Mouse (Mus musculus) limb, embryonic 14.5 days (tissue): ENCODE measurements around the gene Mreg. TPM values are rescaled to one million over a fixed set of nuclear protein-coding genes. Genes with fewer than 3 reads are reported as not detected.
"Not testable (repeated sequence)": the region's sequence is repeated elsewhere in the genome, so short reads cannot be mapped to it uniquely, and the experiment has no call there.

ENCODE experiments used
- ATAC-seq: fragments of 200-750 bp; cut with Nextera tagmentation; 2 replicates; pipeline ENCODE4 v1.8.0; 2017; ENCODE audit warnings: low read depth, moderate number of reproducible peaks, moderate TSS enrichment; ENCODE audit not compliant: low FRiP score
- DNase-seq: peaks from one replicate; pipeline ENCODE4 v3.0.0-alpha.2; 2015; ENCODE audit warnings: low spot score
- H3K27ac ChIP-seq: fragments of 300-500 bp; sonication (generic); replicated peaks from 2 replicates; pipeline ENCODE4 v1.5.1; 2014; ENCODE audit warnings: low read depth, mild to moderate bottlenecking, low read length, moderate library complexity, mixed read lengths
- H3K27me3 ChIP-seq: fragments of 300-500 bp; sonication (generic); 2 replicates; pipeline ENCODE4 v1.6.1; 2014; ENCODE audit warnings: low read length, mixed read lengths; ENCODE audit not compliant: control insufficient read depth, insufficient read depth
- H3K36me3 ChIP-seq: fragments of 300-500 bp; sonication (generic); 2 replicates; pipeline ENCODE4 v1.6.1; 2014; ENCODE audit warnings: mild to moderate bottlenecking, low read length, moderate library complexity, mixed read lengths; ENCODE audit not compliant: control insufficient read depth, insufficient read depth
- H3K4me1 ChIP-seq: fragments of 300-500 bp; sonication (generic); 2 replicates; pipeline ENCODE4 v1.6.1; 2014; ENCODE audit warnings: antibody characterized with exemption, low read length, mixed read lengths; ENCODE audit not compliant: control insufficient read depth, insufficient read depth
- H3K4me2 ChIP-seq: fragments of 300-500 bp; sonication (generic); replicated peaks from 2 replicates; pipeline ENCODE4 v1.6.1; 2014; ENCODE audit warnings: low read depth, mild to moderate bottlenecking, low read length, moderate library complexity; ENCODE audit not compliant: severe bottlenecking
- H3K4me3 ChIP-seq: fragments of 300-500 bp; sonication (generic); replicated peaks from 2 replicates; pipeline ENCODE4 v1.5.1; 2014; ENCODE audit warnings: low read length
- H3K9ac ChIP-seq: fragments of 300-500 bp; sonication (generic); 2 replicates; pipeline ENCODE4 v1.6.1; 2014; ENCODE audit warnings: mild to moderate bottlenecking, low read depth, low read length, moderate library complexity; ENCODE audit not compliant: severe bottlenecking
- H3K9me3 ChIP-seq: fragments of 300-500 bp; sonication (generic); 2 replicates; pipeline ENCODE4 v1.6.1; 2016; ENCODE audit warnings: low read length; ENCODE audit not compliant: control insufficient read depth
- POLR2A ChIP-seq: fragments of 200-500 bp; IDR thresholded peaks from 2 replicates; pipeline ENCODE4 v1.8.0; 2012; ENCODE audit warnings: inconsistent platforms, mild to moderate bottlenecking, moderate library complexity, borderline replicate concordance; ENCODE audit not compliant: insufficient read depth, insufficient read length; ENCODE audit errors: extremely low read depth
- WGBS: fragments of 180-500 bp; shearing (Covaris S2); extraction: QIAGEN DNeasy Blood & Tissue Kit; methylation state at CpG from one replicate; pipeline ENCODE4 v1.1.7; 2014; 5-methylcytosine and 5-hydroxymethylcytosine counted together
- polyA plus RNA-seq, 2 experiments: library from polyadenylated mRNA; depleted of rRNA in 1 of 2; stranded (reverse) in 1 of 2; unstranded in 1 of 2; fragments of >200 nt; fragmentation: Nextera tagmentation in 1 of 2; extraction: Ambion mirVana in 1 of 2; gene quantifications; 2 replicates each; pipeline versions ENCODE4 v1.2.1 to v1.2.3; 2012 to 2014

The Mreg gene
- polyA plus RNA-seq, 2 experiments = 1.5 to 4.6 TPM

GRCm38 (mm10) chr1:72254545-72255061 is 42.5 kb upstream of the Mreg start:
- DNase-seq (peak; percentile 84), ATAC-seq (peak; percentile 91)
- Histone ChIP-seq H3K4me1 (peaks cover 9% of the 10 kb centered on the region; the same call in 1 of the 2 replicates), H3K4me3 (peak overlapping the region; percentile 41), H3K9ac (peak overlapping the region; percentile 66), H3K36me3 (0 out of 2 replicates have a peak, but pooled peaks cover 5% of the 10 kb centered on the region), H3K4me2 (peak overlapping the region; percentile 64), H3K27ac (peak overlapping the region; percentile 88), H3K27me3 (no peaks in the 10 kb centered on the region), H3K9me3 (no peaks in the 10 kb centered on the region)
- TF ChIP-seq POLR2A = no peak
- 2% methylated on average over 34 of the region's 35 CpGs for WGBS

- Histone ChIP-seq H3K4me1 (peaks cover 9% of the 10 kb centered on the region; the same call in 1 of the 2 replicates), H3K27ac (peak overlapping the region; percentile 33; the same call in 1 of the 2 replicates)
- ATAC-seq = no peak
Measured at GRCm38 (mm10) chr1:72253881-72254491, 41.9 kb upstream of the Mreg start.

GRCm38 (mm10) chr1:72251806-72252205 is 39.7 kb upstream of the Mreg start:
- Histone ChIP-seq H3K4me3 (no peak overlapping the region), H3K9ac (no peak overlapping the region), H3K27me3 (no peaks in the 10 kb centered on the region), H3K36me3 (no peaks in the 10 kb centered on the region), H3K9me3 (no peaks in the 10 kb centered on the region), H3K4me2 (no peak overlapping the region), H3K4me1 (peaks cover 9% of the 10 kb centered on the region; the same call in 1 of the 2 replicates), H3K27ac (no peak overlapping the region)
- ATAC-seq (no peak), DNase-seq (no peak)
- 77% methylated on average over 1 of the region's 1 CpGs for WGBS
- no peak for TF ChIP-seq POLR2A

More at GRCm38 (mm10) chr1:72253881-72254491, 41.9 kb upstream of the Mreg start:
- peak; percentile 12 for DNase-seq
- 35% methylated on average over 11 of the region's 11 CpGs for WGBS
- Histone ChIP-seq H3K4me3 (peak overlapping the region; percentile 41), H3K9ac (no peak overlapping the region), H3K27me3 (no peaks in the 10 kb centered on the region), H3K9me3 (no peaks in the 10 kb centered on the region), H3K36me3 (0 out of 2 replicates have a peak, but pooled peaks cover 4% of the 10 kb centered on the region), H3K4me2 (peak overlapping the region; percentile 64)
- no peak for TF ChIP-seq POLR2A

- H3K36me3 ChIP-seq, H3K4me2 ChIP-seq, ATAC-seq, DNase-seq, H3K9me3 ChIP-seq, H3K27me3 ChIP-seq, H3K4me1 ChIP-seq, H3K9ac ChIP-seq, H3K27ac ChIP-seq, H3K4me3 ChIP-seq: not testable (repeated sequence)
- WGBS = 36% methylated on average over 9 of the region's 9 CpGs
Measured at GRCm38 (mm10) chr1:72248226-72248737, 36.2 kb upstream of the Mreg start.

GRCm38 (mm10) chr1:72244317-72245036 is 32.4 kb upstream of the Mreg start:
- Histone ChIP-seq H3K4me1 (no peaks in the 10 kb centered on the region), H3K36me3 (no peaks in the 10 kb centered on the region), H3K9me3 (no peaks in the 10 kb centered on the region), H3K4me3 (peak overlapping the region; percentile 38), H3K9ac (no peak overlapping the region), H3K27me3 (no peaks in the 10 kb centered on the region), H3K4me2 (peak overlapping the region; percentile 52), H3K27ac (peak overlapping the region; percentile 98; the same call in 1 of the 2 replicates)
- peak; percentile 93 for DNase-seq
- no peak; the same call in 1 of the 2 replicates for ATAC-seq
- 0 out of 2 replicates have a peak, but pooled peaks have one; percentile 49 for TF ChIP-seq POLR2A
- under 1% methylated on average over 12 of the region's 12 CpGs for WGBS
